Mouse (Mus musculus): ENCODE data around the gene Nsf.

GRCm38 (mm10) chr11:103951106-103951505 is 2.8 kb downstream of the Nsf start:
- TF ChIP-seq CTCF (IDR thresholded peaks at IDR 0.05; ENCODE audit: low read depth, low read length), result no peak
- no peak for TF ChIP-seq POLR2A (IDR thresholded peaks at IDR 0.05; ENCODE audit: extremely low read depth, insufficient read depth, low read length)
